Mouse (Mus musculus): ENCODE results near the gene 4932411N23Rik. TPM values are rescaled to one million over a fixed set of nuclear protein-coding genes. Genes with fewer than 3 reads are reported as not detected.

The 4932411N23Rik gene
- 0.25 TPM for polyA plus RNA-seq (2014; fragmentation: Illumina TruSeq; extraction: RNeasy Lipid Tissue Mini Kit (QIAGEN cat#74804); ENCODE audit: low read depth, low replicate concordance)

DNA sequence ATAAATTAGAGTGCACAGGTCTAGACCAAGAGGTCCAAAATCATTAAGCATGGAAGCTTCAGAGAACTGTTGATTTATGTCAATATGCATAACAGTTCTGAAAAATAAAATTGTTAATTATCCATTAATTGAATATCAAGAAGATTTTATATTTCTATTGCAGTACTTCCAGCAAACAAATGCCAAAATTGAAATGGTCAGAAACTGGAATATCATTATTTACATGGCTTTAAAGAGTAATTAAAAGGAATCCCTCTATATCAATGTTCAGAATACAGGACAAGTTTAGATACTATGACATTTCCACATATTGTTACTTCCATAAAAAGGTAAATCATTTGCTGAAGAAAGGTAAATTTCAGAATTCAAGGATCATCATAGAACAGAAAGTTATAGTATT lies at the start of gene 4932411N23Rik:
TSS of gene 4932411N23Rik (minus strand) at position 101 of the 400 bp plus-strand sequence.

Other genes with a start within 250 kb of the 4932411N23Rik start
- 0.09 TPM for gene Gm382, start 224.1 kb upstream of the 4932411N23Rik start, polyA plus RNA-seq (2014; fragmentation: Illumina TruSeq; extraction: RNeasy Lipid Tissue Mini Kit (QIAGEN cat#74804); ENCODE audit: low read depth, low replicate concordance)

Measured in adipose tissue, adult 10 weeks (tissue).